Mouse (Mus musculus) cerebral cortex, adult 2 months (tissue): ENCODE results near the gene Pum1.

Source experiments
- WGBS: fragments of 180-500 bp; shearing (Covaris S2); methylation state at CpG from one replicate; pipeline ENCODE4 v1.1.7; 2018; 5-methylcytosine and 5-hydroxymethylcytosine counted together

Pum1 gene

GRCm38 (mm10) chr4:130793180-130793501 lies 130.0 kb downstream of the Pum1 start:
- 13% methylated on average over 7 of the region's 7 CpGs for WGBS

- 43% methylated on average over 4 of the region's 4 CpGs for WGBS
Observed at GRCm38 (mm10) chr4:130794771-130795170, 131.7 kb downstream of the Pum1 start.

- WGBS = 57% methylated on average over 6 of the region's 6 CpGs
Observed at GRCm38 (mm10) chr4:130795970-130796369, 132.8 kb downstream of the Pum1 start.

- WGBS = 37% methylated on average over 15 of the region's 15 CpGs
Observed at GRCm38 (mm10) chr4:130797201-130798051, 134.3 kb downstream of the Pum1 start.

GRCm38 (mm10) chr4:130798416-130798815 lies 135.3 kb downstream of the Pum1 start:
- WGBS = 52% methylated on average over 1 of the region's 1 CpGs

GRCm38 (mm10) chr4:130799118-130799517 lies 136.0 kb downstream of the Pum1 start:
- WGBS = 23% methylated on average over 4 of the region's 4 CpGs

GRCm38 (mm10) chr4:130799582-130799981 lies 136.5 kb downstream of the Pum1 start:
- WGBS = 71% methylated on average over 5 of the region's 5 CpGs

GRCm38 (mm10) chr4:130800147-130800546 lies 137.0 kb downstream of the Pum1 start:
- WGBS = 72% methylated on average over 6 of the region's 6 CpGs

- WGBS = 86% methylated on average over 5 of the region's 5 CpGs
Observed at GRCm38 (mm10) chr4:130801198-130801597, 138.1 kb downstream of the Pum1 start.

- 56% methylated on average over 10 of the region's 10 CpGs for WGBS
Observed at GRCm38 (mm10) chr4:130801624-130802329, 138.7 kb downstream of the Pum1 start.

GRCm38 (mm10) chr4:130803591-130803990 lies 140.5 kb downstream of the Pum1 start:
- 82% methylated on average over 2 of the region's 2 CpGs for WGBS

GRCm38 (mm10) chr4:130804292-130804691 lies 141.2 kb downstream of the Pum1 start:
- 43% methylated on average over 2 of the region's 2 CpGs for WGBS

GRCm38 (mm10) chr4:130804771-130805361 lies 141.7 kb downstream of the Pum1 start:
- WGBS = 53% methylated on average over 7 of the region's 7 CpGs

- 48% methylated on average over 7 of the region's 7 CpGs for WGBS
Observed at GRCm38 (mm10) chr4:130805746-130806145, 142.6 kb downstream of the Pum1 start.

GRCm38 (mm10) chr4:130806746-130807145 lies 143.6 kb downstream of the Pum1 start:
- WGBS = 70% methylated on average over 9 of the region's 9 CpGs

- WGBS = 47% methylated on average over 5 of the region's 5 CpGs
Observed at GRCm38 (mm10) chr4:130809784-130810183, 146.7 kb downstream of the Pum1 start.

- WGBS = 35% methylated on average over 3 of the region's 3 CpGs
Observed at GRCm38 (mm10) chr4:130810845-130811244, 147.7 kb downstream of the Pum1 start.

- 47% methylated on average over 7 of the region's 7 CpGs for WGBS
Observed at GRCm38 (mm10) chr4:130811385-130811784, 148.3 kb downstream of the Pum1 start.

- WGBS = 54% methylated on average over 2 of the region's 2 CpGs
Observed at GRCm38 (mm10) chr4:130813958-130814357, 150.8 kb downstream of the Pum1 start.

- WGBS = 26% methylated on average over 8 of the region's 8 CpGs
Observed at GRCm38 (mm10) chr4:130814742-130815330, 151.7 kb downstream of the Pum1 start.

- 41% methylated on average over 8 of the region's 8 CpGs for WGBS
Observed at GRCm38 (mm10) chr4:130815860-130816259, 152.7 kb downstream of the Pum1 start.

- 81% methylated on average over 3 of the region's 3 CpGs for WGBS
Observed at GRCm38 (mm10) chr4:130819806-130820205, 156.7 kb downstream of the Pum1 start.
